Comparison of ENCODE assay signal across 27 mouse cellular contexts in genomic region chr8:96409601-96410000, GRCm38 (mm10).
"Had no signal": no experiment of that assay in that cellular context is flagged by ENCODE, and none has a peak within 500 bp of the region (broad histone marks: within the 10 kb centered on the region; RNA-seq: fewer than 3 reads in every experiment).

No protein-coding gene starts in this region.

- H3K36me3 ChIP-seq: heart, embryonic 10.5 days; heart, embryonic 12.5 days; hindbrain, embryonic 10.5 days; hindbrain, embryonic 12.5 days; intestine, embryonic 15.5 days; kidney, embryonic 15.5 days; limb, embryonic 13.5 days; liver, embryonic 13.5 days; liver, embryonic 15.5 days had no signal

- H3K27me3 ChIP-seq: heart, embryonic 12.5 days; hindbrain, embryonic 12.5 days; intestine, embryonic 15.5 days; kidney, embryonic 15.5 days; limb, embryonic 13.5 days; liver, embryonic 13.5 days; liver, embryonic 15.5 days had no signal

- H3K9ac ChIP-seq: heart, embryonic 12.5 days; hindbrain, embryonic 12.5 days; hindbrain, embryonic 14.5 days; intestine, embryonic 15.5 days; kidney, embryonic 15.5 days; limb, embryonic 13.5 days; liver, embryonic 13.5 days; liver, embryonic 15.5 days had no signal

- H3K4me1 ChIP-seq: heart, embryonic 10.5 days; heart, embryonic 12.5 days; hindbrain, embryonic 10.5 days; hindbrain, embryonic 12.5 days; intestine, embryonic 15.5 days; kidney, embryonic 15.5 days; limb, embryonic 13.5 days; liver, embryonic 13.5 days; liver, embryonic 15.5 days had no signal

- ATAC-seq: hindbrain, embryonic 16.5 days; inflammation-experienced regulatory T-cells, adult 6 months; intestine, embryonic 15.5 days; intestine, postnatal 0 days had no signal

- DNase-seq: gastrocnemius, adult 2 months; gastrocnemius, postnatal 10 days; gastrocnemius, postnatal 25 days; heart, adult 18-20 months; heart, postnatal 10 days; heart, postnatal 4 days; kidney, adult 9 months; kidney, postnatal 25 days; kidney, postnatal 4 days; liver; liver, embryonic 13.5 days had no signal

- H3K4me3 ChIP-seq: gastrocnemius, adult 2 months; heart, embryonic 10.5 days; heart, embryonic 12.5 days; hindbrain, embryonic 10.5 days; hindbrain, embryonic 12.5 days; intestine, embryonic 15.5 days; kidney, embryonic 15.5 days; layer of hippocampus, adult 2 months; left cerebral cortex, adult 2 months; limb, embryonic 13.5 days; liver, embryonic 13.5 days; liver, embryonic 15.5 days had no signal

- H3K4me2 ChIP-seq: heart, embryonic 12.5 days; hindbrain, embryonic 12.5 days; hindbrain, embryonic 14.5 days; intestine, embryonic 15.5 days; kidney, embryonic 15.5 days; limb, embryonic 13.5 days; liver, embryonic 11.5 days; liver, embryonic 13.5 days; liver, embryonic 15.5 days had no signal

- H3K27ac ChIP-seq: gastrocnemius, adult 2 months; heart, embryonic 10.5 days; hindbrain, embryonic 10.5 days; hindbrain, embryonic 12.5 days; hindbrain, embryonic 14.5 days; intestine, embryonic 15.5 days; kidney, embryonic 15.5 days; kidney, postnatal 0 days; layer of hippocampus, adult 2 months; left cerebral cortex, adult 2 months; limb, embryonic 13.5 days; liver, embryonic 13.5 days; liver, embryonic 15.5 days had no signal

- H3K9me3 ChIP-seq: heart, embryonic 10.5 days; heart, embryonic 12.5 days; hindbrain, embryonic 10.5 days; hindbrain, embryonic 12.5 days; intestine, embryonic 15.5 days; kidney, embryonic 15.5 days; limb, embryonic 13.5 days; liver, embryonic 13.5 days; liver, embryonic 15.5 days had no signal
